Mouse (Mus musculus) embryonic facial prominence, embryonic 15.5 days (tissue): Measurements from ENCODE around the gene Il6st. TPM values are rescaled to one million over a fixed set of nuclear protein-coding genes. Genes with fewer than 3 reads are reported as not detected.
A peak's percentile ranks its signal among the peaks of the same experiment; 100 is the strongest.

Experiments
- ATAC-seq: fragments of 200-750 bp; cut with Nextera tagmentation; 2 replicates; pipeline ENCODE4 v1.8.0; 2017; ENCODE audit warnings: low read depth, moderate TSS enrichment; ENCODE audit not compliant: insufficient number of reproducible peaks, low FRiP score, low TSS enrichment
- H3K27ac ChIP-seq: fragments of 300-500 bp; sonication (generic); replicated peaks from 2 replicates; pipeline ENCODE4 v1.5.1; 2015; ENCODE audit warnings: mild to moderate bottlenecking, inconsistent platforms
- H3K27me3 ChIP-seq: fragments of 300-500 bp; sonication (generic); 2 replicates; pipeline ENCODE4 v1.6.1; 2015; ENCODE audit warnings: inconsistent platforms
- H3K36me3 ChIP-seq: fragments of 300-500 bp; sonication (generic); 2 replicates; pipeline ENCODE4 v1.6.1; 2015; ENCODE audit warnings: mild to moderate bottlenecking, inconsistent platforms
- H3K4me1 ChIP-seq: fragments of 300-500 bp; sonication (generic); 2 replicates; pipeline ENCODE4 v1.6.1; 2015; ENCODE audit warnings: inconsistent platforms
- H3K4me2 ChIP-seq: fragments of 300-500 bp; sonication (generic); replicated peaks from 2 replicates; pipeline ENCODE4 v1.6.1; 2015; ENCODE audit warnings: mild to moderate bottlenecking, inconsistent platforms
- H3K4me3 ChIP-seq: fragments of 300-500 bp; sonication (generic); replicated peaks from 2 replicates; pipeline ENCODE4 v1.5.1; 2015; ENCODE audit warnings: mild to moderate bottlenecking, inconsistent platforms
- H3K9ac ChIP-seq: fragments of 300-500 bp; sonication (generic); 2 replicates; pipeline ENCODE4 v1.6.1; 2015; ENCODE audit warnings: inconsistent platforms
- H3K9me3 ChIP-seq: fragments of 300-500 bp; sonication (generic); replicated peaks from 2 replicates; pipeline ENCODE4 v1.6.1; 2016; ENCODE audit warnings: inconsistent platforms
- WGBS: fragments of 180-500 bp; shearing (Covaris S2); methylation state at CpG from one replicate; pipeline ENCODE4 v1.1.7; 2015; 5-methylcytosine and 5-hydroxymethylcytosine counted together
- polyA plus RNA-seq: library from polyadenylated mRNA; unstranded; fragments of >200 nt; fragmentation: Nextera tagmentation; extraction: Ambion mirVana; gene quantifications from 2 replicates; pipeline ENCODE4 v1.2.1, GENCODE M21; 2015

Il6st gene
- polyA plus RNA-seq, result 36.4 and 37.8 TPM in 2 replicates

GRCm38 (mm10) chr13:112463868-112464625 lies at the start of gene Il6st:
Gene Il6st, plus strand, starts transcription at chr13:112464070.
- Histone ChIP-seq H3K4me3 (peak within 1 kb of the TSS; percentile 73), H3K9me3 (no peaks in the 10 kb centered on the region), H3K4me2 (peak within 1 kb of the TSS; percentile 69), H3K27me3 (no peaks in the 10 kb centered on the region), H3K4me1 (peaks cover 18% of the 10 kb centered on the region), H3K36me3 (no peaks in the 10 kb centered on the region), H3K27ac (peak within 1 kb of the TSS; percentile 91), H3K9ac (peak within 1 kb of the TSS; percentile 82)
- peak; percentile 99 for ATAC-seq
- WGBS, result under 1% methylated on average over 67 of the region's 85 CpGs

- Histone ChIP-seq H3K4me1 (peaks cover 7% of the 10 kb centered on the region; the same call in 1 of the 2 replicates), H3K27me3 (no peaks in the 10 kb centered on the region), H3K27ac (peak overlapping the region; percentile 72), H3K9ac (no peak overlapping the region), H3K4me3 (no peak overlapping the region), H3K36me3 (no peaks in the 10 kb centered on the region), H3K4me2 (no peak overlapping the region), H3K9me3 (no peaks in the 10 kb centered on the region)
- WGBS, result 86% methylated on average over 6 of the region's 6 CpGs
- ATAC-seq, result no peak
Observed at GRCm38 (mm10) chr13:112415896-112416295, 48.0 kb upstream of the Il6st start.

GRCm38 (mm10) chr13:112416410-112417162 lies 47.3 kb upstream of the Il6st start:
- Histone ChIP-seq H3K4me1 (peaks cover 7% of the 10 kb centered on the region; the same call in 1 of the 2 replicates), H3K27ac (peak overlapping the region; percentile 72), H3K36me3 (no peaks in the 10 kb centered on the region), H3K27me3 (no peaks in the 10 kb centered on the region), H3K9ac (no peak overlapping the region), H3K4me2 (peak overlapping the region; percentile 21; the same call in 1 of the 2 replicates), H3K4me3 (no peak overlapping the region), H3K9me3 (no peaks in the 10 kb centered on the region)
- peak; percentile 83 for ATAC-seq
- 13% methylated on average over 8 of the region's 8 CpGs for WGBS

- peak overlapping the region; percentile 72 for H3K27ac ChIP-seq
- no peak for ATAC-seq
- H3K9ac ChIP-seq, result no peak overlapping the region
- 0 out of 2 replicates have a peak overlapping the region, but pooled peaks have one; percentile 21 for H3K4me2 ChIP-seq
- peaks cover 7% of the 10 kb centered on the region; the same call in 1 of the 2 replicates for H3K4me1 ChIP-seq
- WGBS, result 22% methylated on average over 4 of the region's 4 CpGs
- H3K27me3 ChIP-seq, result no peaks in the 10 kb centered on the region
- no peak overlapping the region for H3K4me3 ChIP-seq
- H3K36me3 ChIP-seq, result no peaks in the 10 kb centered on the region
- H3K9me3 ChIP-seq, result no peaks in the 10 kb centered on the region
Observed at GRCm38 (mm10) chr13:112417163-112417523, 46.7 kb upstream of the Il6st start.

GRCm38 (mm10) chr13:112417861-112418423 lies 45.9 kb upstream of the Il6st start:
- H3K4me2 ChIP-seq, result no peak overlapping the region
- no peaks in the 10 kb centered on the region for H3K9me3 ChIP-seq
- peaks cover 7% of the 10 kb centered on the region; the same call in 1 of the 2 replicates for H3K4me1 ChIP-seq
- no peak for ATAC-seq
- no peak overlapping the region for H3K4me3 ChIP-seq
- H3K27me3 ChIP-seq, result no peaks in the 10 kb centered on the region
- no peak overlapping the region for H3K27ac ChIP-seq
- H3K9ac ChIP-seq, result no peak overlapping the region
- H3K36me3 ChIP-seq, result no peaks in the 10 kb centered on the region
- WGBS, result 59% methylated on average over 2 of the region's 2 CpGs

- no peak overlapping the region for H3K4me2 ChIP-seq
- H3K36me3 ChIP-seq, result no peaks in the 10 kb centered on the region
- H3K4me1 ChIP-seq, result peaks cover 7% of the 10 kb centered on the region; the same call in 1 of the 2 replicates
- no peak overlapping the region for H3K9ac ChIP-seq
- no peak overlapping the region for H3K4me3 ChIP-seq
- H3K27ac ChIP-seq, result no peak overlapping the region
- no peaks in the 10 kb centered on the region for H3K27me3 ChIP-seq
- 91% methylated on average over 4 of the region's 4 CpGs for WGBS
- no peaks in the 10 kb centered on the region for H3K9me3 ChIP-seq
- ATAC-seq, result no peak
Observed at GRCm38 (mm10) chr13:112418595-112418994, 45.3 kb upstream of the Il6st start.

GRCm38 (mm10) chr13:112424212-112424611 lies 39.7 kb upstream of the Il6st start:
- Histone ChIP-seq H3K4me1 (no peaks in the 10 kb centered on the region), H3K36me3 (no peaks in the 10 kb centered on the region), H3K9me3 (no peaks in the 10 kb centered on the region), H3K27ac (no peak overlapping the region), H3K27me3 (no peaks in the 10 kb centered on the region), H3K9ac (no peak overlapping the region), H3K4me3 (no peak overlapping the region), H3K4me2 (no peak overlapping the region)
- 80% methylated on average over 2 of the region's 2 CpGs for WGBS
- ATAC-seq, result no peak

- H3K9ac ChIP-seq, result no peak overlapping the region
- H3K27ac ChIP-seq, result no peak overlapping the region
- no peaks in the 10 kb centered on the region for H3K27me3 ChIP-seq
- no peaks in the 10 kb centered on the region for H3K9me3 ChIP-seq
- no peaks in the 10 kb centered on the region for H3K36me3 ChIP-seq
- WGBS, result 71% methylated on average over 7 of the region's 7 CpGs
- no peak overlapping the region for H3K4me3 ChIP-seq
- no peak overlapping the region for H3K4me2 ChIP-seq
- no peaks in the 10 kb centered on the region for H3K4me1 ChIP-seq
- no peak for ATAC-seq
Observed at GRCm38 (mm10) chr13:112424635-112425034, 39.2 kb upstream of the Il6st start.

GRCm38 (mm10) chr13:112425181-112425654 lies 38.7 kb upstream of the Il6st start:
- Histone ChIP-seq H3K27ac (no peak overlapping the region), H3K27me3 (no peaks in the 10 kb centered on the region), H3K9ac (no peak overlapping the region), H3K4me3 (no peak overlapping the region), H3K4me2 (no peak overlapping the region), H3K9me3 (no peaks in the 10 kb centered on the region), H3K4me1 (no peaks in the 10 kb centered on the region), H3K36me3 (no peaks in the 10 kb centered on the region)
- WGBS, result 63% methylated on average over 8 of the region's 8 CpGs
- ATAC-seq, result no peak

GRCm38 (mm10) chr13:112426265-112427135 lies 37.4 kb upstream of the Il6st start:
- ATAC-seq, result no peak
- H3K36me3 ChIP-seq, result no peaks in the 10 kb centered on the region

More at GRCm38 (mm10) chr13:112426265-112427135, 37.4 kb upstream of the Il6st start:
- Histone ChIP-seq H3K9ac (no peak overlapping the region), H3K4me2 (no peak overlapping the region), H3K27ac (no peak overlapping the region), H3K9me3 (no peaks in the 10 kb centered on the region), H3K27me3 (no peaks in the 10 kb centered on the region), H3K4me1 (no peaks in the 10 kb centered on the region), H3K4me3 (no peak overlapping the region)
- whole genome bisulfite sequencing, result 65% methylated on average over 13 of the region's 13 CpGs
